Comparison of ENCODE assay signal across 8 mouse cellular contexts in genomic region chr11:115766356-115766943, GRCm38 (mm10). TPM values are rescaled to one million over a fixed set of nuclear protein-coding genes. Genes with fewer than 3 reads are reported as not detected.
DNase-seq lines count a peak whose midpoint lies in the region; ATAC-seq and TF ChIP-seq lines count a peak whose summit lies in the region.

No protein-coding gene starts in this region.

- peak overlapping the region; percentile 0; the same call in 1 of the 2 replicates for H3K9ac ChIP-seq in ES-E14 (ENCODE audit: insufficient read depth, low read depth, low read length, poor library complexity, severe bottlenecking)
- peak overlapping the region; percentile 91 for H3K9ac ChIP-seq in heart, postnatal 0 days (replicated peaks; ENCODE audit: low read depth, low read length)
- peak overlapping the region; percentile 97 for H3K9ac ChIP-seq in midbrain, embryonic 14.5 days (replicated peaks; ENCODE audit: low read length)

- peak; percentile 21; the same call in 1 of the 2 replicates for ATAC-seq in heart, postnatal 0 days (ENCODE audit: insufficient read depth, low read depth)
- no peak for ATAC-seq in midbrain, embryonic 14.5 days (ENCODE audit: low FRiP score, low TSS enrichment)

- no peaks in the 10 kb centered on the region for H3K9me3 ChIP-seq in ES-E14 (ENCODE audit: control insufficient read depth, insufficient read depth, low read depth, low read length)
- H3K9me3 ChIP-seq in heart, postnatal 0 days (replicated peaks; ENCODE audit: control insufficient read depth, low read length): no peaks in the 10 kb centered on the region
- no peaks in the 10 kb centered on the region for H3K9me3 ChIP-seq in midbrain, embryonic 14.5 days (ENCODE audit: control insufficient read depth, low read length)

- peaks cover 2 to 6% of the 10 kb centered on the region in 2 experiments; a peak in 3 of 4 replicates for H3K4me1 ChIP-seq in ES-E14 (ENCODE audit: control insufficient read depth in 2 of 2, insufficient read depth in 2 of 2, low read length in 2 of 2, poor library complexity in 1 of 2)
- H3K4me1 ChIP-seq in cortical plate, adult 2 months (ENCODE audit: control insufficient read depth, insufficient read depth, low read length): peaks cover 3% of the 10 kb centered on the region; the same call in 1 of the 2 replicates
- peaks cover 31% of the 10 kb centered on the region for H3K4me1 ChIP-seq in heart, postnatal 0 days (ENCODE audit: control insufficient read depth, insufficient read depth)
- peaks cover 17% of the 10 kb centered on the region for H3K4me1 ChIP-seq in midbrain, embryonic 14.5 days (ENCODE audit: control insufficient read depth, insufficient read depth, low read length)

- peak overlapping the region; percentile 87 to 97; a peak in 3 of 4 replicates for H3K4me3 ChIP-seq in ES-E14 (ENCODE audit: insufficient read depth in 1 of 2, low read depth in 1 of 2, low read length in 2 of 2, poor library complexity in 1 of 2, severe bottlenecking in 1 of 2)
- H3K4me3 ChIP-seq in cortical plate, adult 2 months (ENCODE audit: insufficient read depth, low read length): peak overlapping the region; percentile 70
- H3K4me3 ChIP-seq in heart, postnatal 0 days (ENCODE audit: low read depth, low read length): peak overlapping the region; percentile 86
- H3K4me3 ChIP-seq in midbrain, embryonic 14.5 days (replicated peaks; ENCODE audit: low read depth, low read length): peak overlapping the region; percentile 82

- no peaks in the 10 kb centered on the region for H3K36me3 ChIP-seq in ES-E14 (ENCODE audit: control insufficient read depth, insufficient read depth, low read length, poor library complexity, severe bottlenecking)
- H3K36me3 ChIP-seq in heart, postnatal 0 days (replicated peaks; ENCODE audit: control insufficient read depth, insufficient read depth, low read length): no peaks in the 10 kb centered on the region
- H3K36me3 ChIP-seq in midbrain, embryonic 14.5 days (ENCODE audit: control insufficient read depth, insufficient read depth, low read length): no peaks in the 10 kb centered on the region

- TF ChIP-seq CTCF in cortical plate, adult 2 months (IDR thresholded peaks at IDR 0.05; ENCODE audit: extremely low read depth, insufficient read depth, low read length): no peak
- no peak for TF ChIP-seq CTCF in heart, postnatal 0 days (IDR thresholded peaks at IDR 0.05; ENCODE audit: low read depth)

- TF ChIP-seq POLR2A in cortical plate, adult 2 months (IDR thresholded peaks at IDR 0.05; ENCODE audit: extremely low read depth, insufficient read depth, low read length): no peak

- no peaks in the 10 kb centered on the region for H3K27me3 ChIP-seq in heart, postnatal 0 days (ENCODE audit: control insufficient read depth, insufficient read depth, low read length)
- no peaks in the 10 kb centered on the region for H3K27me3 ChIP-seq in midbrain, embryonic 14.5 days (ENCODE audit: control insufficient read depth, insufficient read depth, low read length)

- DNase-seq in ES-E14 (ENCODE audit: low read depth, low spot score): no peak
- peak; percentile 80 for DNase-seq in heart, postnatal 0 days (ENCODE audit: low spot score)
- peak; percentile 32 to 61 for DNase-seq in kidney, postnatal 4 days
- peak; percentile 42 for DNase-seq in midbrain, embryonic 14.5 days
- no peak for DNase-seq in urinary bladder, postnatal 36 days (ENCODE audit: low spot score in 2 of 2)
- DNase-seq in ovary, adult 18-20 months (ENCODE audit: low spot score): no peak
- no peak for DNase-seq in adrenal gland, adult 18-20 months (ENCODE audit: low spot score in 2 of 2)

- no peak overlapping the region for H3K27ac ChIP-seq in ES-E14 (ENCODE audit: insufficient read depth, low read depth, low read length, poor library complexity, severe bottlenecking)
- H3K27ac ChIP-seq in cortical plate, adult 2 months (ENCODE audit: insufficient read depth, low read length): 0 out of 2 replicates have a peak overlapping the region, but pooled peaks have one; percentile 63
- peak overlapping the region; percentile 98 for H3K27ac ChIP-seq in heart, postnatal 0 days (ENCODE audit: low read depth)
- peak overlapping the region; percentile 89 for H3K27ac ChIP-seq in midbrain, embryonic 14.5 days (replicated peaks; ENCODE audit: low read depth, low read length)

- 18% methylated on average over 13 of the region's 13 CpGs for WGBS in heart, postnatal 0 days
- WGBS in midbrain, embryonic 14.5 days: 33% methylated on average over 13 of the region's 13 CpGs

- in situ Hi-C loops in ES-E14 (cut with MboI; ENCODE audit: low sequenced_read_pairs in 2 of 2, unreplicated experiment in 2 of 2): no loop called here

- peak overlapping the region; percentile 81 for H3K4me2 ChIP-seq in heart, postnatal 0 days (ENCODE audit: low read depth, low read length)
- peak overlapping the region; percentile 70 for H3K4me2 ChIP-seq in midbrain, embryonic 14.5 days (ENCODE audit: low read length)

- no peak for TF ChIP-seq EP300 in heart, postnatal 0 days (IDR thresholded peaks at IDR 0.05; ENCODE audit: low read depth)

TF ChIP-seq in ES-E14, 5 proteins besides CTCF, POLR2A, EP300 and RAD21:
- TF ChIP-seq ZC3H11A (IDR thresholded peaks at IDR 0.05; ENCODE audit: borderline replicate concordance, low read depth, low read length): no peak
- TF ChIP-seq MAFK (IDR thresholded peaks at IDR 0.05; ENCODE audit: insufficient read depth, low read depth, low read length): no peak
- no peak for TF ChIP-seq CHD2 (IDR thresholded peaks at IDR 0.05; ENCODE audit: low read depth, low read length)
- TF ChIP-seq ZNF384 (IDR thresholded peaks at IDR 0.05; ENCODE audit: low read depth, low read length): no peak
- no peak for TF ChIP-seq HCFC1 (IDR thresholded peaks at IDR 0.05; ENCODE audit: borderline replicate concordance, insufficient read depth, low read length)

RNA-seq across cellular contexts. Expression of gene Tmem94, which starts 1.2 kb away (rescaled TPM):
- total RNA-seq in ES-E14 (2012; rRNA removed): 17.7 and 32.1 TPM in 2 replicates
- polyA plus RNA-seq in cortical plate, adult 2 months (2012; rRNA removed): 44.8 and 45.7 TPM in 2 replicates
- 56.9 and 65.0 TPM in 2 replicates for total RNA-seq in heart, postnatal 0 days (2014; rRNA removed; ENCODE audit: low replicate concordance)
- 32.5 and 34.0 TPM in 2 replicates for polyA plus RNA-seq in heart, postnatal 0 days (2015; fragmentation: Nextera tagmentation; extraction: Ambion mirVana)
- 15.2 and 20.9 TPM in 2 replicates for polyA plus RNA-seq in midbrain, embryonic 14.5 days (2014; fragmentation: Nextera tagmentation; extraction: Ambion mirVana)
- 10 to 100 TPM; 57.3 to 70.3 TPM for total RNA-seq in adrenal gland, adult 18-20 months (2021)

RNA-seq across cellular contexts. Expression of gene Caskin2, which starts 47.0 kb away (rescaled TPM):
- 9.6 and 10.5 TPM in 2 replicates for total RNA-seq in ES-E14 (2012; rRNA removed)
- 22.1 and 24.1 TPM in 2 replicates for polyA plus RNA-seq in cortical plate, adult 2 months (2012; rRNA removed)
- total RNA-seq in heart, postnatal 0 days (2014; rRNA removed; ENCODE audit: low replicate concordance): 62.1 and 107 TPM in 2 replicates
- polyA plus RNA-seq in heart, postnatal 0 days (2015; fragmentation: Nextera tagmentation; extraction: Ambion mirVana): 12.6 and 14.2 TPM in 2 replicates
- polyA plus RNA-seq in midbrain, embryonic 14.5 days (2014; fragmentation: Nextera tagmentation; extraction: Ambion mirVana): 8.4 and 9.8 TPM in 2 replicates
- 10 to 100 TPM; 55.1 to 59.8 TPM for total RNA-seq in adrenal gland, adult 18-20 months (2021)

RNA-seq across cellular contexts. Expression of gene Tsen54, which starts 48.1 kb away (rescaled TPM):
- total RNA-seq in ES-E14 (2012; rRNA removed): 63.6 and 64.4 TPM in 2 replicates
- polyA plus RNA-seq in cortical plate, adult 2 months (2012; rRNA removed): 15.3 and 15.8 TPM in 2 replicates
- 35.5 and 58.5 TPM in 2 replicates for total RNA-seq in heart, postnatal 0 days (2014; rRNA removed; ENCODE audit: low replicate concordance)
- 14.8 and 17.7 TPM in 2 replicates for polyA plus RNA-seq in heart, postnatal 0 days (2015; fragmentation: Nextera tagmentation; extraction: Ambion mirVana)
- polyA plus RNA-seq in midbrain, embryonic 14.5 days (2014; fragmentation: Nextera tagmentation; extraction: Ambion mirVana): 17.2 and 20.5 TPM in 2 replicates
- 10 to 100 TPM; 15.5 to 20.3 TPM for total RNA-seq in adrenal gland, adult 18-20 months (2021)

RNA-seq across cellular contexts. Expression of gene Llgl2, which starts 57.4 kb away (rescaled TPM):
- total RNA-seq in ES-E14 (2012; rRNA removed): 96.5 and 145 TPM in 2 replicates
- polyA plus RNA-seq in cortical plate, adult 2 months (2012; rRNA removed): 3.1 and 3.2 TPM in 2 replicates
- 49.8 and 85.5 TPM in 2 replicates for total RNA-seq in heart, postnatal 0 days (2014; rRNA removed; ENCODE audit: low replicate concordance)
- 12.7 and 14.1 TPM in 2 replicates for polyA plus RNA-seq in heart, postnatal 0 days (2015; fragmentation: Nextera tagmentation; extraction: Ambion mirVana)
- polyA plus RNA-seq in midbrain, embryonic 14.5 days (2014; fragmentation: Nextera tagmentation; extraction: Ambion mirVana): 0.55 and 0.63 TPM in 2 replicates
- 1 to 10 TPM; 5.8 to 8.0 TPM for total RNA-seq in adrenal gland, adult 18-20 months (2021)

RNA-seq across cellular contexts. Expression of gene Grb2, which starts 58.1 kb away (rescaled TPM):
- 16.3 and 24.4 TPM in 2 replicates for total RNA-seq in ES-E14 (2012; rRNA removed)
- polyA plus RNA-seq in cortical plate, adult 2 months (2012; rRNA removed): 106 and 110 TPM in 2 replicates
- total RNA-seq in heart, postnatal 0 days (2014; rRNA removed; ENCODE audit: low replicate concordance): 48.6 and 126 TPM in 2 replicates
- 96.9 and 116 TPM in 2 replicates for polyA plus RNA-seq in heart, postnatal 0 days (2015; fragmentation: Nextera tagmentation; extraction: Ambion mirVana)
- polyA plus RNA-seq in midbrain, embryonic 14.5 days (2014; fragmentation: Nextera tagmentation; extraction: Ambion mirVana): 113 and 135 TPM in 2 replicates
- total RNA-seq in adrenal gland, adult 18-20 months (2021): 100 to 1,000 TPM in 1 of 2 experiments, 10 to 100 TPM in 1; 97.2 to 132 TPM

Comparison
In these comparisons a context has a peak if more than half of its experiments do, and no peak if none do; other contexts are left out.
1. DNase-seq: peak in heart, postnatal 0 days (single experiment), kidney, postnatal 4 days (2 of 2) and midbrain, embryonic 14.5 days (single experiment); none in ES-E14 (single experiment), urinary bladder, postnatal 36 days (0 of 2), ovary, adult 18-20 months (single experiment) and adrenal gland, adult 18-20 months (0 of 2).
2. H3K9ac ChIP-seq: peak in every context shown above with its lines; median percentile 97 in midbrain, embryonic 14.5 days; 91 in heart, postnatal 0 days; 0 in ES-E14.
3. Peak in every context shown above with its lines, with median percentiles within 50 percentile points of each other: H3K4me3 ChIP-seq.